Mouse (Mus musculus) gastrocnemius, adult 18-20 months (tissue): ENCODE measurements around the gene Plxnb2. TPM values are rescaled to one million over a fixed set of nuclear protein-coding genes. Genes with fewer than 3 reads are reported as not detected.

Source experiments
- DNase-seq: peaks from one replicate; pipeline ENCODE4 v3.0.0; 2021; ENCODE audit warnings: low spot score
- long read RNA-seq, 2 experiments: library from polyadenylated mRNA; stranded (forward); transcript quantifications; one replicate each; pipeline ENCODE4 v2.0.0; 2021
- total RNA-seq, 2 experiments: library from RNA; stranded (reverse); gene quantifications; 2 replicates each; pipeline ENCODE4 v1.2.3; 2021

The Plxnb2 gene
- 1 to 10 TPM; 4.0 to 8.2 TPM for total RNA-seq
- long read RNA-seq, experiment 1, full-length matches to known transcripts: 1 of 6 reads
- long read RNA-seq, experiment 1, partial matches to known transcripts: 1 of 6 reads
- long read RNA-seq, experiment 1, other reads (novel, unspliced or antisense): 4 of 6 reads
- long read RNA-seq, experiment 2, partial matches to known transcripts: 1 of 2 reads
- long read RNA-seq, experiment 2, other reads (novel, unspliced or antisense): 1 of 2 reads

- peak; percentile 67 for DNase-seq
Observed at GRCm38 (mm10) chr15:89180571-89181229, at the start of gene Plxnb2. Plxnb2 (minus strand) TSS chr15:89180788.

- DNase-seq: peak; percentile 87
Observed at GRCm38 (mm10) chr15:89215611-89216233, 35.1 kb upstream of the Plxnb2 start.

DNA sequence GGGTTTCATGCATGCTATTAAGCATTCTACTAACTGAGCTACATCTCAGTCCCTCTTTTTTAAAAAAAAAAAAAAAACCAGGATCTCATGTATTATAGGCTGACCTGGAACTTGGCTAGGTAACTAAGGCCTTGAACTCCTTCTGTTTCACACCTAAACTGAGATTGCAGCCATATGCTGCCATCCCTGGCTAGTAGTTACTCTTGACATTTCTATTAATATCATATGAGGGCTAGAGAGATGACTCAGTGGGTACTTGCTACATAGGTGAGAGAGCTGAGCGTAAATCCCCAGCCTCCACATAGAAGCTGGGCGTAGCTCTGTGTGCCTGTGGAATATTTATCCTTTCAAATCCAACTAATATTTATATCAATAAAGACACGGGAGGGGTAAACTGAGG, 34.4 kb upstream of the Plxnb2 start:
- no peak for DNase-seq

DNA sequence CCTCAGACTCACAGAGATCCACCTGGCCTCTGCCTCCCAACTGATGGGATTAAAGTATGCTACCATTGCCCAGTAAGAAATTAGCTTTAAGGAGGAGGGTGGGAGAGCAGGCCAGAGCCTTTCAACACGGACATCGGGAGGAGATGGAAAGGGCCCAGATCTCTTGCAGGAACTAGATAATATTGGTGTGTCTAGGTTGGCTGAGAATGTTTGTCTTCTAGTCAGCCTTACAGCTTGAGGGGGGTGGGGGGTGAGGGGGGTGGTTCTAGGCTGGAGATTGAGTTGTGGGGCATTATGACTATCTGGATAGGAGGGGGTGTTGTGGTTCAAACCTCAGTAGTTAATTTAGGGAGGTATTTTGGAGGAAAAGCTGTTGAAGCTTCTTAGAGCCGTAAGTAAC, 32.9 kb upstream of the Plxnb2 start:
- DNase-seq: no peak

DNA sequence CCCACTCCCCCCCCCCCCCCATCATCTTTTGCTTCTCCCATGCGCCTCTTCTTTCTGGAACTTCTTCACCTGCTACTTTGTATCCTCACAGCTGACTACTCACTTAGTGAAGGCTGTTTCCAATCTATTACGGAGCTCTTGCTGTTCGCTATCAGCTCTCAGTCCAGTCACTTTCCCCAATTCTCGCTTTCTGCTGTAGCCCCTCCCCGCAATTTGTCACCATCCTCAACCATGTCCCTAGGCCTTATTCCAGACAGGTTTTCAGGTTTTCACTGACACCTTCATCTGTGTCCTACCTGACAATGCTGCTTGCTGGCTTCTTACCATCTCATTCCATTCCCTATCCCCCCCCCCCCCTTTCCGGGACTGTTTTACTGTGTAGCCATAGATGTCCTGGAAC, 31.9 kb upstream of the Plxnb2 start:
- no peak for DNase-seq

- DNase-seq: peak; percentile 23
Observed at GRCm38 (mm10) chr15:89211716-89212461, 31.3 kb upstream of the Plxnb2 start.

DNA sequence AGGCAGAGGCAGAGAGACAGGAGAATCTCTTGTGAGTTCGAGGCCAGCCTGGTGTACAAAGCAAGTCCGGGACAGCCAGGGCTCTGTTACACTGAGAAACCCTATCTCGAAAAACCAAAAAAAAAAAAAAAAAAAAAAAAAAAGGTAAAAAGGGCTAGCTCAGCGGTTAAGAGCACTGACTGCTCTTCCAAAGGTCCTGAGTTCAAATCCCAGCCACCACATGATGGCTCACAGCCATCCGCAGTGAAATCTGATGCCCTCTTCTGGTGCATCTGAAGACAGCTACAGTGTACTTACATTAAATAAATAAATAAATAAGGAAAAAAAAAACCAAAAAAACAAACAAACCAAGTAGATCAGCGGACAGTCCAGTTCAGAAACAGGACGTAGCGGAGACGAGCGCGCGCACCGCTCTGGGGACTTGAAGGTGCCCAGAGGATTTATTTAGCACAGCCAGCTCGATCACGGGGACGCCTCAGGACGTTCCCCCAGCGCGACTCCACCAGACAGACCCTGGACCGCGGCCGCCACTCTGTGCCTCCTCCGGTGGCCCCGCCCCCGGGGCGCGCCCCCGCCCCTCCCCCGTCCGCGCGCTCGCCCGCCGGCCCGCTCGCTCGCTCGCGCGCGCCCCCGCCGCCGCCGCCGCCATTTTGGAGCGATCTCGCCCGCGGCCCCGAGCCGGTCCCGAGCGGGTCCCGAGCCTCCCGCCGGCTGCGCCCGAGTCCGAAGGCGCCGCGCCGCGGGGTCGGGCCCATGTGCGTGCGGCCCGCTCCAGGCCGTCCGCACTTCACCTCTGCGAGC, 30.5 kb upstream of the Plxnb2 start, which contains the start of gene Ppp6r2:
Gene Ppp6r2 (plus strand): TSS at position 639 of the 801 bp plus-strand sequence.
- peak; percentile 86 for DNase-seq

- peak; percentile 93 for DNase-seq
Observed at GRCm38 (mm10) chr15:89209886-89210761, 29.5 kb upstream of the Plxnb2 start.

DNA sequence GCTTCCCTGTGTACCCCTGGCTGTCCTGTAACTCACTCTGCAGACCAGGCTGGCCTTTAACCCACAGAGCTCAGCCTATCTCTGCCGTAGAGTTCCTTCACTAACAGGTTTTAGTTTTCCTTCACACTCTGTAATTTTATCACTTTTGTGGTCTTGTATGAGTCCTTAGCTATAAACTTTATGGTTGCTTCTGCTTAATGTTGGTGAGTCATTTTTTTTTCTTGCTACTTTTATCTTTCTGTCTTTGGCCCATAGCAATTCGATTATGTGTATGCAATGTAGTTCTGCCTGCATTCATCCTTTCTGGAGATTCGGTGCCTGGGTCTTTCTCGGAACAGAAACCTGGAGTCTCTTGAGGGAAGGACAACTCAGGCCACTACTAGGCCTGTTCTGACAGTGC, 26.9 kb upstream of the Plxnb2 start:
- no peak for DNase-seq

DNA sequence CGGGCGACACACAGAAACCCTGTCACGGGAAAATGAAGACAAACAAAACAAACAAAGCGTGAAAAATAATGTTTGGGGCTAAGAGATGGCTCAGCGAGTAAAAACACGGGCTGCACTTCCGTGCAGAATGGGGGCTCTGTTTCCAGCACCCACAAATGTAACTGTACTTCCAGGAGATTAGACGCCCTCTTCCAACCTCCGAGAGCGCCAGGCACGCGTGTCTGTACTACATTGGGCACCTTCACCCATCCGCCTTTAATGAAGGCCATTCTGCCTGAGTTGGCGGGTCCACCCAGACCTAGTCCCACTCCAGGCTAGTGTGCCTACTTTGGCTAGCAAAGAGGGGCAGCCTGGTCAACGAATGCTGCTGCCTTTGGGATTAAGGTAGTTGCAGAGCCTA, 16.5 kb upstream of the Plxnb2 start:
- no peak for DNase-seq

DNA sequence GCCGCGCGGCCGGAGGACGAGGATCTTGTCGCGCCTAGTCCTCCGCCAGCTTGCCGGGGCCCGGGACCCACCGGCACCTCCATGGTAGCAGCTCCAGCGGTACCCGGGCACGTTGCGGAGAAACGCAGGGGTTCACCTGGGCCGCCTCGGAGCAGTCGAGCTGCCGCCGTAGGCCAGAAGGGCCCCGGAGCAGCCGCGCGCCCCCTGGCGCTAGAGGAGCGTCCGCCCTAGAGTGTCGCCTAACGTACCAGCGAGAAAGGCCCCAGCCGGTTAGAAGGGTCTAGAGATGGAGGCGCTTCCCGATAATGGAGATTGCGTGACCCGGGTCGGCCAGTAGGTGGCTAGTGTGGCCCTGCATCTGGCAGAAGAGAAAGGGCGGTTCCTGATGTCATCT, 15.7 kb upstream of the Plxnb2 start, which contains the start of gene Dennd6b:
Gene Dennd6b (minus strand): TSS at position 184 of the 394 bp plus-strand sequence.
- DNase-seq: peak; percentile 98

DNA sequence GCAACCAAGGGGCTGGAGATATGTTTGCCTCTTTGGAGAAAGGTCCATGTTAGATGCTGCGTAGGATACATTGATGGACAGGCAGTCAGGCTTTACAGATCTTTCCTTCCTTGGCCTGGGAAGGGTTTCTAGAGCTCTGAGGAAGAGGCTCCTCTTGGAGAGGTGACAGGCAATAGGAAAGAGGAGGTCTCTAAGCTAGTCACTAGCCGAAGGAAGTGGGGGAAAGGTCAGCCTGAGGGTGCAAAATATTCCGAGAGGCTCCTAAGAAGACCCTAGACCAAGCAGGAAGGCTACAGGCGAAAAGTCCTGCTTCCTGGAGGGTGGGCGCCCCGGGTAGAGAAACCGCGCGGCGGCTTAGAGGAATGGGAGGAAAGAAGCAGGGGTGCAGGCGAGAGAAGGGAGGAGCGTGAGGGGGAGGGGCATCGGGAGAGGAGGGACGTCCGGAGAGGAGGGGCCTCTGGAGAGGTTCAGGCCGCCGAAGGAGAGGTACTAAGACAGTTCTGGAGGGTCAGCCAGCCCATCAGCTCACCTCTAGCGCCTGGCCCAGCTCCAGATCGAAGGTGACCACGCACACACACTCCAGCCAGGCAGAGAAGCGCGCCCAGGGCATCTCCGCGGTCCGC, 15.2 kb upstream of the Plxnb2 start:
- DNase-seq: peak; percentile 93

GRCm38 (mm10) chr15:89195261-89195681, 14.7 kb upstream of the Plxnb2 start:
- no peak for DNase-seq

- DNase-seq: no peak
Observed at GRCm38 (mm10) chr15:89184937-89185227, 4.3 kb upstream of the Plxnb2 start.

DNA sequence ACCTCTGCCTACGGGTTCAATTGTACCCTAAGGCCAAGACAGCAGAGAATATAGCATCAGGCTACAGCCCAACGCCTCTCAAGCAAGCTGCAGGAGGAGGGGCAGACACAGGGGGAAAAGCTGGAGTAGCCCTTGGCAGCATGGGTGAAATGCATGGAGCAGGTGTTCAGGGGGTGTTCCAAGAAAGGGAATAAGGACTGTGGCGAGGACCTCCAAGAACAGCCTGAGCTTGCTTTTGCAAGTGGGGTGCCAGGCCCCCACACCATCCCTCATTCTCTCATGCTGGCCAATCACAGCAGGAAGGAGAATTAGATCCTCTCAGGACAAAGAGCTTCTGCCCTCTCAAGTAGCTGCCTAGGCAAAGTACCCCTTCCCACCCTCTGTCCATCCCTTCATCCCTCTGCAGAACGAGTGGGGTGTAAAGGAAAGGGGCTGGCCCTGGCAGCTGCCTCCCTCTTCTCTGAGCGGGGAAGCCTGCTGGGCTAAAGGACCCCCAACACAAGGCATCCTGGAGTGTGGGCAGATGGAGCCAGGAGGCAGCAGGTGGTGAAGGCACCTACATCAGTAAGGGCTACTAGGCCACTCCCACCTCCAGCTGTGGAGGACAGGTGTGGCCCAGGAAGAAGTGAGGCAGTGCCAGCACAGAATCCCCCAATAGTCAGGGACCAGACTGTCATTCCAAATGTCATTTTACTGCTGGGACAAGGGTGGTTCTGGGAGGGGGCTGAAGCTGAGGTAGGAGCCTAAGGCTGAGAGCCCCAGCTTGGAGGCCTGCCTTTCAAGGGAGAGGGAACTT, 3.8 kb upstream of the Plxnb2 start:
- no peak for DNase-seq

DNA sequence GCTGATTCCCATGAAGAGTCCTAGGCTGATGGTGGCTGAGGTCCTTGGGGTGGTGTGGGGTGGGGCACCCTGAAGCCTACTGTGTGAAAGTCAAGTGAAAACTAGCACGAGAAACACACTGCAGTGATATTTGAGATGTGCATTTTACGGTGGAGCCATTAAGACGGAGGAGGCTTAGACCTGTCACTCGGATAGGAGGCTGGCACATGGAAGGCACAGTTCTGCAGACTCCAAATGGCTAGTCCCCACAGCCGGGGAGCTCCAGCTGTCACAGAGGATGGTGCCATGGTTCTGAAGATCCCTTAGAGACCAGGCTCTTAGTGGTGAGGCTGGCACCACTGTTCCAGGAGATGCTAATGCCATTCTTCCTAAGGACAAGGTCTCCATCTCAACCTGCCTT, 2.3 kb upstream of the Plxnb2 start:
- DNase-seq: no peak

DNA sequence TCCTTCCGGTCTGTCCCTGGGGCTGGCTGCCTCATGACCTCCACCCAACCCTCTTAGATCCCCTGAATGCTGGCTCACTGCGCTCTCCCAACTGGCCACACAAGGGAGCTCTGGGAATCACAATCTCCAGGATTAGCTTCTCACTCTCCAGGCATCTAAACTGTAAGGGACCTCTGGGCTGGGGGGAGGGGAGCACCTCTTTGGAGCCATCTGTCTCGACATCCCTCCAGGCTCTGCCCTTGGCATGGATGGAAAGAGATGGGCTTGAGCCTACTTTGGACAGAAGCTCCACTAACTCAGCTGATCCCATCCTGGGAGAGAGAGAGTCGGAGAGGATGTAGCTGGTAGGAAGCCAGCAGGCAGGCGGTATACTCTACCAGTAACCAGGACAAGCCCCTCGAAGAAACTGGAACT, 1.7 kb upstream of the Plxnb2 start:
- no peak for DNase-seq

GRCm38 (mm10) chr15:89181561-89182270, 1.1 kb upstream of the Plxnb2 start:
- DNase-seq: no peak
